Mouse (Mus musculus) midbrain, embryonic 14.5 days (tissue): ENCODE measurements at regions not wholly inside any gene's neighbourhood (a gene's known extent, or its start where the extent isn't known, plus 50 kb on each side); places are given as distances from the start of the nearest gene placed in this dataset.
"Not testable (repeated sequence)": the region's sequence is repeated elsewhere in the genome, so short reads cannot be mapped to it uniquely, and the experiment has no call there.

Source experiments
- ATAC-seq: fragments of 200-750 bp; cut with Nextera tagmentation; 2 replicates; pipeline ENCODE4 v1.8.0; 2017; ENCODE audit warnings: moderate number of reproducible peaks, moderate library complexity; ENCODE audit not compliant: low FRiP score, low TSS enrichment
- DNase-seq: peaks from one replicate; pipeline ENCODE4 v3.0.0-alpha.2; 2015
- H3K27ac ChIP-seq: fragments of 300-500 bp; sonication (generic); replicated peaks from 2 replicates; pipeline ENCODE4 v1.5.1; 2014; ENCODE audit warnings: mild to moderate bottlenecking, low read depth, low read length, moderate library complexity
- H3K27me3 ChIP-seq: fragments of 300-500 bp; sonication (generic); 2 replicates; pipeline ENCODE4 v1.6.1; 2014; ENCODE audit warnings: low read length, control low read depth, mixed read lengths; ENCODE audit not compliant: control insufficient read depth, insufficient read depth
- H3K36me3 ChIP-seq: fragments of 300-500 bp; sonication (generic); 2 replicates; pipeline ENCODE4 v1.6.1; 2014; ENCODE audit warnings: low read length, control low read depth; ENCODE audit not compliant: control insufficient read depth, insufficient read depth
- H3K4me1 ChIP-seq: fragments of 300-500 bp; sonication (generic); 2 replicates; pipeline ENCODE4 v1.6.1; 2014; ENCODE audit warnings: mild to moderate bottlenecking, antibody characterized with exemption, low read length, control low read depth; ENCODE audit not compliant: control insufficient read depth, insufficient read depth
- H3K4me2 ChIP-seq: fragments of 300-500 bp; sonication (generic); 2 replicates; pipeline ENCODE4 v1.6.1; 2014; ENCODE audit warnings: mild to moderate bottlenecking, low read length, moderate library complexity
- H3K4me3 ChIP-seq: fragments of 300-500 bp; sonication (generic); replicated peaks from 2 replicates; pipeline ENCODE4 v1.5.1; 2014; ENCODE audit warnings: low read depth, low read length
- H3K9ac ChIP-seq: fragments of 300-500 bp; sonication (generic); replicated peaks from 2 replicates; pipeline ENCODE4 v1.6.1; 2014; ENCODE audit warnings: mild to moderate bottlenecking, low read length, moderate library complexity
- H3K9me3 ChIP-seq: fragments of 300-500 bp; sonication (generic); 2 replicates; pipeline ENCODE4 v1.6.1; 2016; ENCODE audit warnings: low read length, control low read depth, mixed read lengths; ENCODE audit not compliant: control insufficient read depth
- WGBS: fragments of 180-500 bp; shearing (Covaris S2); extraction: QIAGEN DNeasy Blood & Tissue Kit; methylation state at CpG from one replicate; pipeline ENCODE4 v1.1.7; 2014; 5-methylcytosine and 5-hydroxymethylcytosine counted together

GRCm38 (mm10) chr6:66450408-66450807, 84.8 kb upstream of the Mad2l1 start:
- not testable (repeated sequence) for DNase-seq, H3K9ac ChIP-seq, H3K36me3 ChIP-seq, H3K9me3 ChIP-seq, H3K4me3 ChIP-seq, H3K27me3 ChIP-seq, H3K4me2 ChIP-seq, H3K4me1 ChIP-seq, ATAC-seq, H3K27ac ChIP-seq

- 17% methylated on average over 3 of the region's 3 CpGs for WGBS
- ATAC-seq (no peak), DNase-seq (no peak)
- Histone ChIP-seq H3K36me3 (no peaks in the 10 kb centered on the region), H3K9ac (no peak overlapping the region), H3K9me3 (no peaks in the 10 kb centered on the region), H3K4me2 (no peak overlapping the region), H3K4me3 (no peak overlapping the region), H3K4me1 (no peaks in the 10 kb centered on the region), H3K27me3 (no peaks in the 10 kb centered on the region), H3K27ac (no peak overlapping the region)
Observed at GRCm38 (mm10) chr6:66458172-66458571, 77.0 kb upstream of the Mad2l1 start.

GRCm38 (mm10) chr6:66464540-66464939, 70.7 kb upstream of the Mad2l1 start:
- DNase-seq = peak; percentile 39
- Histone ChIP-seq H3K4me3 (no peak overlapping the region), H3K4me2 (no peak overlapping the region), H3K9me3 (no peaks in the 10 kb centered on the region), H3K4me1 (no peaks in the 10 kb centered on the region), H3K36me3 (no peaks in the 10 kb centered on the region), H3K27ac (no peak overlapping the region), H3K27me3 (no peaks in the 10 kb centered on the region), H3K9ac (no peak overlapping the region)
- 5% methylated on average over 4 of the region's 5 CpGs for WGBS
- no peak for ATAC-seq

- WGBS = 55% methylated on average over 11 of the region's 11 CpGs
Observed at GRCm38 (mm10) chr6:66465137-66465853, 69.9 kb upstream of the Mad2l1 start.

GRCm38 (mm10) chr6:66466757-66467156, 68.4 kb upstream of the Mad2l1 start:
- ATAC-seq = no peak
- Histone ChIP-seq H3K4me1 (no peaks in the 10 kb centered on the region), H3K9ac (no peak overlapping the region), H3K9me3 (no peaks in the 10 kb centered on the region), H3K36me3 (no peaks in the 10 kb centered on the region), H3K4me3 (no peak overlapping the region), H3K27me3 (no peaks in the 10 kb centered on the region), H3K27ac (no peak overlapping the region), H3K4me2 (no peak overlapping the region)
- DNase-seq = peak; percentile 83
- 36% methylated on average over 3 of the region's 3 CpGs for WGBS

More at GRCm38 (mm10) chr6:66465137-66465853, 69.9 kb upstream of the Mad2l1 start:
- no peaks in the 10 kb centered on the region for H3K4me1 ChIP-seq
- DNase-seq (no peak), ATAC-seq (no peak)
- no peaks in the 10 kb centered on the region for H3K9me3 ChIP-seq
- no peaks in the 10 kb centered on the region for H3K36me3 ChIP-seq
- H3K27me3 ChIP-seq = no peaks in the 10 kb centered on the region
- H3K9ac ChIP-seq = no peak overlapping the region
- no peak overlapping the region for H3K27ac ChIP-seq
- H3K4me3 ChIP-seq = no peak overlapping the region
- H3K4me2 ChIP-seq = no peak overlapping the region

- no peak overlapping the region for H3K4me3 ChIP-seq
- no peaks in the 10 kb centered on the region for H3K27me3 ChIP-seq
- no peak for DNase-seq
- H3K27ac ChIP-seq = no peak overlapping the region
- no peak overlapping the region for H3K9ac ChIP-seq
- no peak; the same call in 1 of the 2 replicates for ATAC-seq
- H3K36me3 ChIP-seq = no peaks in the 10 kb centered on the region
- no peak overlapping the region for H3K4me2 ChIP-seq
- no peaks in the 10 kb centered on the region for H3K9me3 ChIP-seq
- no peaks in the 10 kb centered on the region for H3K4me1 ChIP-seq
- 88% methylated on average over 4 of the region's 4 CpGs for WGBS
Observed at GRCm38 (mm10) chr6:66470627-66471249, 64.5 kb upstream of the Mad2l1 start.

- no peaks in the 10 kb centered on the region for H3K27me3 ChIP-seq
- no peak overlapping the region for H3K27ac ChIP-seq
- no peaks in the 10 kb centered on the region for H3K4me1 ChIP-seq
- 79% methylated on average over 3 of the region's 3 CpGs for WGBS
- H3K36me3 ChIP-seq = no peaks in the 10 kb centered on the region
- DNase-seq = no peak
- H3K9me3 ChIP-seq = no peaks in the 10 kb centered on the region
- H3K9ac ChIP-seq = no peak overlapping the region
- no peak overlapping the region for H3K4me3 ChIP-seq
- no peak overlapping the region for H3K4me2 ChIP-seq
- no peak for ATAC-seq
Observed at GRCm38 (mm10) chr6:66471786-66472185, 63.4 kb upstream of the Mad2l1 start.

- H3K27me3 ChIP-seq = no peaks in the 10 kb centered on the region
- H3K4me1 ChIP-seq = no peaks in the 10 kb centered on the region
- DNase-seq (no peak), ATAC-seq (no peak)
- H3K4me3 ChIP-seq = no peak overlapping the region
- H3K27ac ChIP-seq = no peak overlapping the region
- no peak overlapping the region for H3K4me2 ChIP-seq
- H3K9me3 ChIP-seq = no peaks in the 10 kb centered on the region
- WGBS = 84% methylated on average over 4 of the region's 4 CpGs
- H3K36me3 ChIP-seq = no peaks in the 10 kb centered on the region
- no peak overlapping the region for H3K9ac ChIP-seq
Observed at GRCm38 (mm10) chr6:66472697-66473096, 62.5 kb upstream of the Mad2l1 start.

GRCm38 (mm10) chr6:66477575-66477974, 57.6 kb upstream of the Mad2l1 start:
- Histone ChIP-seq H3K27me3 (no peaks in the 10 kb centered on the region), H3K36me3 (no peaks in the 10 kb centered on the region), H3K27ac (no peak overlapping the region), H3K4me3 (no peak overlapping the region), H3K9me3 (no peaks in the 10 kb centered on the region), H3K4me1 (no peaks in the 10 kb centered on the region), H3K4me2 (no peak overlapping the region), H3K9ac (no peak overlapping the region)
- 65% methylated on average over 5 of the region's 5 CpGs for WGBS
- no peak for ATAC-seq
- DNase-seq = no peak
